Mouse (Mus musculus) intestine, embryonic 15.5 days (tissue): ENCODE measurements around the gene Asb18. TPM values are rescaled to one million over a fixed set of nuclear protein-coding genes. Genes with fewer than 3 reads are reported as not detected.

Experiments used
- ATAC-seq: fragments of 200-750 bp; cut with Nextera tagmentation; 2 replicates; pipeline ENCODE4 v1.8.0; 2017; ENCODE audit warnings: moderate TSS enrichment, moderate library complexity
- H3K27ac ChIP-seq: fragments of 300-500 bp; sonication (generic); 2 replicates; pipeline ENCODE4 v1.5.1; 2015; ENCODE audit warnings: mild to moderate bottlenecking, inconsistent platforms
- H3K27me3 ChIP-seq: fragments of 300-500 bp; sonication (generic); replicated peaks from 2 replicates; pipeline ENCODE4 v1.6.1; 2015; ENCODE audit warnings: inconsistent platforms
- H3K36me3 ChIP-seq: fragments of 300-500 bp; sonication (generic); 2 replicates; pipeline ENCODE4 v1.6.1; 2015; ENCODE audit warnings: inconsistent platforms
- H3K4me1 ChIP-seq: fragments of 300-500 bp; sonication (generic); replicated peaks from 2 replicates; pipeline ENCODE4 v1.6.1; 2015; ENCODE audit warnings: inconsistent platforms
- H3K4me2 ChIP-seq: fragments of 300-500 bp; sonication (generic); replicated peaks from 2 replicates; pipeline ENCODE4 v1.6.1; 2015; ENCODE audit warnings: mild to moderate bottlenecking, inconsistent platforms
- H3K4me3 ChIP-seq: fragments of 300-500 bp; sonication (generic); replicated peaks from 2 replicates; pipeline ENCODE4 v1.5.1; 2015; ENCODE audit warnings: inconsistent platforms
- H3K9ac ChIP-seq: fragments of 300-500 bp; sonication (generic); 2 replicates; pipeline ENCODE4 v1.6.1; 2015; ENCODE audit warnings: inconsistent platforms
- H3K9me3 ChIP-seq: fragments of 300-500 bp; sonication (generic); 2 replicates; pipeline ENCODE4 v1.6.1; 2016; ENCODE audit warnings: inconsistent platforms
- WGBS: fragments of 180-500 bp; shearing (Covaris S2); methylation state at CpG from one replicate; pipeline ENCODE4 v1.1.7; 2015; 5-methylcytosine and 5-hydroxymethylcytosine counted together
- polyA plus RNA-seq: library from polyadenylated mRNA; unstranded; fragments of >200 nt; fragmentation: Nextera tagmentation; extraction: Ambion mirVana; gene quantifications from 2 replicates; pipeline ENCODE4 v1.2.1, GENCODE M21; 2015

The Asb18 gene
- polyA plus RNA-seq, 1 experiment from 2014 or later, result not detected

GRCm38 (mm10) chr1:90010077-90010476 lies 4.4 kb downstream of the Asb18 start:
- Histone ChIP-seq H3K4me2 (no peak overlapping the region), H3K4me3 (no peak overlapping the region), H3K27ac (no peak overlapping the region), H3K9me3 (no peaks in the 10 kb centered on the region), H3K27me3 (peaks cover 4% of the 10 kb centered on the region; the same call in 1 of the 2 replicates), H3K4me1 (no peaks in the 10 kb centered on the region), H3K9ac (no peak overlapping the region), H3K36me3 (no peaks in the 10 kb centered on the region)
- ATAC-seq, result no peak
- 92% methylated on average over 1 of the region's 1 CpGs for WGBS

- H3K27ac ChIP-seq, result no peak overlapping the region
- no peak overlapping the region for H3K9ac ChIP-seq
- WGBS, result 87% methylated on average over 3 of the region's 3 CpGs
- H3K4me2 ChIP-seq, result no peak overlapping the region
- no peaks in the 10 kb centered on the region for H3K9me3 ChIP-seq
- ATAC-seq, result no peak
- H3K27me3 ChIP-seq, result peaks cover 4% of the 10 kb centered on the region; the same call in 1 of the 2 replicates
- H3K4me1 ChIP-seq, result no peaks in the 10 kb centered on the region
- H3K4me3 ChIP-seq, result no peak overlapping the region
- no peaks in the 10 kb centered on the region for H3K36me3 ChIP-seq
Measured at GRCm38 (mm10) chr1:90009188-90009587, 5.3 kb downstream of the Asb18 start.

GRCm38 (mm10) chr1:90006666-90007065 lies 7.8 kb downstream of the Asb18 start:
- Histone ChIP-seq H3K27me3 (peaks cover 4% of the 10 kb centered on the region; the same call in 1 of the 2 replicates), H3K9ac (no peak overlapping the region), H3K4me1 (no peaks in the 10 kb centered on the region), H3K36me3 (no peaks in the 10 kb centered on the region), H3K4me2 (no peak overlapping the region), H3K4me3 (no peak overlapping the region), H3K27ac (no peak overlapping the region), H3K9me3 (no peaks in the 10 kb centered on the region)
- 73% methylated on average over 14 of the region's 14 CpGs for WGBS
- ATAC-seq, result no peak

GRCm38 (mm10) chr1:90000981-90001380 lies 13.5 kb downstream of the Asb18 start:
- WGBS, result 56% methylated on average over 5 of the region's 5 CpGs

GRCm38 (mm10) chr1:89999858-90000257 lies 14.6 kb downstream of the Asb18 start:
- no peaks in the 10 kb centered on the region for H3K36me3 ChIP-seq
- no peak overlapping the region for H3K4me2 ChIP-seq
- no peak overlapping the region for H3K27ac ChIP-seq
- H3K9ac ChIP-seq, result no peak overlapping the region
- no peak overlapping the region for H3K4me3 ChIP-seq
- ATAC-seq, result no peak
- peaks cover 5% of the 10 kb centered on the region for H3K27me3 ChIP-seq
- H3K9me3 ChIP-seq, result no peaks in the 10 kb centered on the region
- 73% methylated on average over 3 of the region's 3 CpGs for WGBS
- H3K4me1 ChIP-seq, result no peaks in the 10 kb centered on the region

More at GRCm38 (mm10) chr1:90000981-90001380, 13.5 kb downstream of the Asb18 start:
- H3K27me3 ChIP-seq, result peaks cover 3% of the 10 kb centered on the region; the same call in 1 of the 2 replicates
- no peaks in the 10 kb centered on the region for H3K4me1 ChIP-seq
- no peaks in the 10 kb centered on the region for H3K9me3 ChIP-seq
- H3K4me2 ChIP-seq, result no peak overlapping the region
- H3K4me3 ChIP-seq, result no peak overlapping the region
- H3K36me3 ChIP-seq, result no peaks in the 10 kb centered on the region
- no peak overlapping the region for H3K27ac ChIP-seq
- H3K9ac ChIP-seq, result no peak overlapping the region
- no peak for ATAC-seq

- 80% methylated on average over 2 of the region's 2 CpGs for WGBS
- Histone ChIP-seq H3K4me3 (no peak overlapping the region), H3K36me3 (no peaks in the 10 kb centered on the region), H3K9ac (no peak overlapping the region), H3K27me3 (peaks cover 8% of the 10 kb centered on the region), H3K27ac (no peak overlapping the region), H3K9me3 (no peaks in the 10 kb centered on the region), H3K4me2 (no peak overlapping the region), H3K4me1 (no peaks in the 10 kb centered on the region)
- no peak for ATAC-seq
Measured at GRCm38 (mm10) chr1:89998696-89999095, 15.8 kb downstream of the Asb18 start.

- 32% methylated on average over 7 of the region's 7 CpGs for WGBS
- no peaks in the 10 kb centered on the region for H3K4me1 ChIP-seq
- H3K9ac ChIP-seq, result no peak overlapping the region
- no peaks in the 10 kb centered on the region for H3K36me3 ChIP-seq
- peaks cover 14% of the 10 kb centered on the region for H3K27me3 ChIP-seq
- ATAC-seq, result no peak
- H3K27ac ChIP-seq, result no peak overlapping the region
- H3K9me3 ChIP-seq, result no peaks in the 10 kb centered on the region
- H3K4me3 ChIP-seq, result no peak overlapping the region
- no peak overlapping the region for H3K4me2 ChIP-seq
Measured at GRCm38 (mm10) chr1:89998076-89998475, 16.4 kb downstream of the Asb18 start.

GRCm38 (mm10) chr1:89992256-89992655 lies 22.2 kb downstream of the Asb18 start:
- Histone ChIP-seq H3K4me3 (no peak overlapping the region; the same call in 1 of the 2 replicates), H3K9ac (no peak overlapping the region), H3K27me3 (peaks cover 31% of the 10 kb centered on the region)

GRCm38 (mm10) chr1:89977261-89977660 lies 37.2 kb downstream of the Asb18 start:
- no peaks in the 10 kb centered on the region for H3K9me3 ChIP-seq
- H3K27me3 ChIP-seq, result no peaks in the 10 kb centered on the region; the same call in 1 of the 2 replicates
- 88% methylated on average over 8 of the region's 8 CpGs for WGBS
- H3K36me3 ChIP-seq, result no peaks in the 10 kb centered on the region
- H3K27ac ChIP-seq, result no peak overlapping the region
- no peak overlapping the region for H3K4me3 ChIP-seq
- no peak overlapping the region for H3K4me2 ChIP-seq
- no peak overlapping the region for H3K9ac ChIP-seq
- no peaks in the 10 kb centered on the region for H3K4me1 ChIP-seq
- no peak for ATAC-seq

More at GRCm38 (mm10) chr1:89992256-89992655, 22.2 kb downstream of the Asb18 start:
- no peak overlapping the region for H3K27ac ChIP-seq
- no peak for ATAC-seq
- H3K36me3 ChIP-seq, result no peaks in the 10 kb centered on the region
- H3K4me2 ChIP-seq, result peak overlapping the region; percentile 45
- H3K4me1 ChIP-seq, result no peaks in the 10 kb centered on the region; the same call in 1 of the 2 replicates
- H3K9me3 ChIP-seq, result no peaks in the 10 kb centered on the region
- 3% methylated on average over 25 of the region's 25 CpGs for WGBS

- WGBS, result 76% methylated on average over 8 of the region's 8 CpGs
- H3K36me3 ChIP-seq, result no peaks in the 10 kb centered on the region
- no peak overlapping the region for H3K4me2 ChIP-seq
- no peak overlapping the region for H3K9ac ChIP-seq
- H3K27ac ChIP-seq, result no peak overlapping the region
- ATAC-seq, result no peak
- H3K4me3 ChIP-seq, result no peak overlapping the region
- no peaks in the 10 kb centered on the region for H3K4me1 ChIP-seq
- H3K9me3 ChIP-seq, result no peaks in the 10 kb centered on the region
- no peaks in the 10 kb centered on the region; the same call in 1 of the 2 replicates for H3K27me3 ChIP-seq
Measured at GRCm38 (mm10) chr1:89976411-89976810, 38.1 kb downstream of the Asb18 start.

GRCm38 (mm10) chr1:89974541-89974940 lies 39.9 kb downstream of the Asb18 start:
- Histone ChIP-seq H3K27me3 (peaks cover 18% of the 10 kb centered on the region), H3K9ac (no peak overlapping the region), H3K4me2 (no peak overlapping the region), H3K36me3 (no peaks in the 10 kb centered on the region), H3K4me3 (no peak overlapping the region), H3K9me3 (no peaks in the 10 kb centered on the region), H3K27ac (no peak overlapping the region), H3K4me1 (no peaks in the 10 kb centered on the region)
- no peak for ATAC-seq
- WGBS, result 84% methylated on average over 8 of the region's 8 CpGs

- H3K9me3 ChIP-seq, result no peaks in the 10 kb centered on the region
- 47% methylated on average over 8 of the region's 8 CpGs for WGBS
- H3K27ac ChIP-seq, result no peak overlapping the region
- no peak overlapping the region for H3K4me2 ChIP-seq
- ATAC-seq, result no peak
- no peaks in the 10 kb centered on the region for H3K36me3 ChIP-seq
- H3K4me1 ChIP-seq, result peaks cover 3% of the 10 kb centered on the region; the same call in 1 of the 2 replicates
- H3K27me3 ChIP-seq, result peaks cover 42% of the 10 kb centered on the region
- no peak overlapping the region for H3K4me3 ChIP-seq
- no peak overlapping the region for H3K9ac ChIP-seq
Measured at GRCm38 (mm10) chr1:89971848-89972247, 42.6 kb downstream of the Asb18 start.

- H3K4me3 ChIP-seq, result no peak overlapping the region
- H3K36me3 ChIP-seq, result no peaks in the 10 kb centered on the region
- peaks cover 42% of the 10 kb centered on the region for H3K27me3 ChIP-seq
- ATAC-seq, result no peak
- 78% methylated on average over 4 of the region's 4 CpGs for WGBS
- H3K9ac ChIP-seq, result no peak overlapping the region
- no peaks in the 10 kb centered on the region for H3K9me3 ChIP-seq
- no peak overlapping the region for H3K4me2 ChIP-seq
- H3K27ac ChIP-seq, result no peak overlapping the region
- peaks cover 3% of the 10 kb centered on the region; the same call in 1 of the 2 replicates for H3K4me1 ChIP-seq
Measured at GRCm38 (mm10) chr1:89969714-89970110, 44.8 kb downstream of the Asb18 start.
